In genomic region chr11:88145214-88146006, GRCm38 (mm10) we compare ENCODE assay signal across 8 mouse cellular contexts. TPM values are rescaled to one million over a fixed set of nuclear protein-coding genes. Genes with fewer than 3 reads are reported as not detected.
A peak's percentile ranks its signal among the peaks of the same experiment; 100 is the strongest.
DNase-seq lines count a peak whose midpoint lies in the region; ATAC-seq and TF ChIP-seq lines count a peak whose summit lies in the region.

No protein-coding gene starts in this region.

- H3K36me3 ChIP-seq in heart, embryonic 12.5 days: peaks cover 5% of the 10 kb centered on the region; the same call in 1 of the 2 replicates
- no peaks in the 10 kb centered on the region for H3K36me3 ChIP-seq in heart, embryonic 11.5 days (ENCODE audit: control insufficient read depth, insufficient read depth, low read length)
- no peaks in the 10 kb centered on the region for H3K36me3 ChIP-seq in CH12.LX (replicated peaks in 1 of 2; ENCODE audit: control insufficient read depth in 1 of 2, insufficient read depth in 1 of 2, low read length in 1 of 2)
- peaks cover 6% of the 10 kb centered on the region; the same call in 1 of the 2 replicates for H3K36me3 ChIP-seq in limb, embryonic 12.5 days

- intact Hi-C loops in left cerebral cortex, postnatal 25 days (cut with DNase I): loop anchor here (5.0 kb wide), 1 partner anchor 48 kb away; the partner anchor contains the start of gene Cuedc1

- TF ChIP-seq EP300 in CH12.LX (IDR thresholded peaks at IDR 0.05; ENCODE audit: low read length): no peak

- 0 out of 2 replicates have a peak overlapping the region, but pooled peaks have one; percentile 10 for H3K27ac ChIP-seq in heart, embryonic 12.5 days (ENCODE audit: poor library complexity, severe bottlenecking)
- no peak overlapping the region for H3K27ac ChIP-seq in heart, embryonic 11.5 days (ENCODE audit: low read depth, low read length)
- no peak overlapping the region for H3K27ac ChIP-seq in CH12.LX (ENCODE audit: insufficient read depth, low read depth)
- peak overlapping the region; percentile 50 for H3K27ac ChIP-seq in limb, embryonic 12.5 days

- TF ChIP-seq POLR2A in CH12.LX (IDR thresholded peaks at IDR 0.05; ENCODE audit: low read depth, low read length): no peak

- no peaks in the 10 kb centered on the region for H3K79me2 ChIP-seq in CH12.LX (replicated peaks; ENCODE audit: control insufficient read depth, extremely low read depth, insufficient read depth, poor library complexity, severe bottlenecking)

- H3K4me1 ChIP-seq in heart, embryonic 12.5 days (replicated peaks): peaks cover 60% of the 10 kb centered on the region
- H3K4me1 ChIP-seq in heart, embryonic 11.5 days (ENCODE audit: control insufficient read depth, insufficient read depth, low read length): peaks cover 51% of the 10 kb centered on the region
- peaks cover 21 to 54% of the 10 kb centered on the region in 2 experiments for H3K4me1 ChIP-seq in CH12.LX (ENCODE audit: control insufficient read depth in 1 of 2, insufficient read depth in 2 of 2)
- peaks cover 52% of the 10 kb centered on the region for H3K4me1 ChIP-seq in limb, embryonic 12.5 days (replicated peaks)

- H3K9ac ChIP-seq in heart, embryonic 12.5 days: no peak overlapping the region
- no peak overlapping the region for H3K9ac ChIP-seq in heart, embryonic 11.5 days (ENCODE audit: low read depth, low read length)
- H3K9ac ChIP-seq in CH12.LX (ENCODE audit: insufficient read depth, low read depth): no peak overlapping the region
- no peak overlapping the region for H3K9ac ChIP-seq in limb, embryonic 12.5 days (replicated peaks)

- no peak overlapping the region for H3K4me3 ChIP-seq in heart, embryonic 12.5 days
- H3K4me3 ChIP-seq in heart, embryonic 11.5 days (ENCODE audit: low read depth, low read length): no peak overlapping the region
- no peak overlapping the region for H3K4me3 ChIP-seq in CH12.LX (replicated peaks in 1 of 3; ENCODE audit: low read depth in 2 of 3, low read length in 2 of 3, poor library complexity in 1 of 3)
- no peak overlapping the region for H3K4me3 ChIP-seq in limb, embryonic 12.5 days (replicated peaks)

- no peak for TF ChIP-seq CTCF in CH12.LX (conservative IDR thresholded peaks at IDR 0.05 in 1 of 2, IDR thresholded peaks at IDR 0.05 in 1 of 2; ENCODE audit: low read depth in 2 of 2, low read length in 2 of 2)

- no peaks in the 10 kb centered on the region for H3K27me3 ChIP-seq in heart, embryonic 12.5 days (replicated peaks)
- no peaks in the 10 kb centered on the region for H3K27me3 ChIP-seq in heart, embryonic 11.5 days (ENCODE audit: control insufficient read depth, insufficient read depth, low read length)
- peaks cover 7% of the 10 kb centered on the region for H3K27me3 ChIP-seq in CH12.LX (replicated peaks)
- no peaks in the 10 kb centered on the region for H3K27me3 ChIP-seq in limb, embryonic 12.5 days

- dilution Hi-C loops in CH12.LX (cut with MboI; ENCODE audit: extremely low pct_ligation_motif_present, extremely low pct_unique_long_range_greater_than_20kb, low sequenced_read_pairs): no loop called here

- in situ Hi-C loops in CH12.LX (cut with MboI; ENCODE audit: low pct_ligation_motif_present, low pct_unique_long_range_greater_than_20kb, low sequenced_read_pairs): no loop called here

- WGBS in heart, embryonic 12.5 days: 46% methylated on average over 13 of the region's 13 CpGs
- WGBS in heart, embryonic 11.5 days (ENCODE audit: insufficient replicate concordance): 50% methylated on average over 13 of the region's 13 CpGs
- 86% methylated on average over 13 of the region's 13 CpGs for WGBS in limb, embryonic 12.5 days

- DNase-seq in CH12.LX (ENCODE audit: extremely low read depth): no peak
- peak; percentile 75 to 81 for DNase-seq in natural killer cell, adult 2 months (ENCODE audit: low spot score in 2 of 2)
- no peak for DNase-seq in retina, postnatal 1 day
- DNase-seq in adrenal gland, adult 2 months: no peak
- DNase-seq in left cerebral cortex, postnatal 25 days (ENCODE audit: low spot score in 2 of 2): no peak

- no peak overlapping the region for H3K4me2 ChIP-seq in heart, embryonic 12.5 days
- H3K4me2 ChIP-seq in heart, embryonic 11.5 days: no peak overlapping the region
- H3K4me2 ChIP-seq in CH12.LX (ENCODE audit: insufficient read depth, low read depth, poor library complexity, severe bottlenecking): no peak overlapping the region
- no peak overlapping the region for H3K4me2 ChIP-seq in limb, embryonic 12.5 days

- TF ChIP-seq RAD21 in CH12.LX (IDR thresholded peaks at IDR 0.05; ENCODE audit: low read depth, low read length): no peak

- 0 out of 2 replicates have a peak, but pooled peaks cover 4% of the 10 kb centered on the region for H3K9me3 ChIP-seq in heart, embryonic 12.5 days (replicated peaks)
- H3K9me3 ChIP-seq in heart, embryonic 11.5 days (replicated peaks; ENCODE audit: control insufficient read depth, low read length): no peaks in the 10 kb centered on the region
- no peaks in the 10 kb centered on the region for H3K9me3 ChIP-seq in CH12.LX (replicated peaks; ENCODE audit: low read length)
- peaks cover 4% of the 10 kb centered on the region; the same call in 1 of the 2 replicates for H3K9me3 ChIP-seq in limb, embryonic 12.5 days

- ATAC-seq in heart, embryonic 12.5 days (ENCODE audit: insufficient number of reproducible peaks, low FRiP score): 0 out of 2 replicates have a peak, but pooled peaks have one; percentile 30
- ATAC-seq in heart, embryonic 11.5 days (replicated peaks; ENCODE audit: insufficient number of reproducible peaks, low FRiP score, low TSS enrichment): no peak; the same call in 1 of the 2 replicates
- ATAC-seq in limb, embryonic 12.5 days (ENCODE audit: insufficient number of reproducible peaks, insufficient read depth, low FRiP score, low TSS enrichment, low read depth): no peak

TF ChIP-seq in CH12.LX, 34 proteins besides CTCF, POLR2A, EP300 and RAD21:
- peak; percentile 47; the same call in 1 of the 2 replicates for TF ChIP-seq MAX (IDR thresholded peaks at IDR 0.05; ENCODE audit: low read length)
- TF ChIP-seq ETS1 (conservative IDR thresholded peaks at IDR 0.05; ENCODE audit: low read depth, low read length): 0 out of 2 replicates have a peak, but pooled peaks have one; percentile 14
- no peak for TF ChIP-seq ZC3H11A (IDR thresholded peaks at IDR 0.05; ENCODE audit: low read depth, low read length)
- TF ChIP-seq CHD2 (IDR thresholded peaks at IDR 0.05; ENCODE audit: low read length): no peak
- no peak for TF ChIP-seq RCOR1 (conservative IDR thresholded peaks at IDR 0.05; ENCODE audit: low read depth, low read length)
- no peak for TF ChIP-seq ZNF384 (IDR thresholded peaks at IDR 0.05; ENCODE audit: low read depth, low read length)
- no peak for TF ChIP-seq ELF1 (IDR thresholded peaks at IDR 0.05; ENCODE audit: low read depth, low read length)
- TF ChIP-seq USF1 (IDR thresholded peaks at IDR 0.05; ENCODE audit: low read depth, low read length): no peak
- TF ChIP-seq USF2 (conservative IDR thresholded peaks at IDR 0.05; ENCODE audit: low read depth, low read length): no peak
- no peak for TF ChIP-seq TCF12 (IDR thresholded peaks at IDR 0.05; ENCODE audit: low read depth, low read length)
- TF ChIP-seq KAT2A (IDR thresholded peaks at IDR 0.05; ENCODE audit: insufficient replicate concordance, low read length): no peak
- no peak for TF ChIP-seq TBP (conservative IDR thresholded peaks at IDR 0.05; ENCODE audit: low read depth, low read length)
- no peak for TF ChIP-seq CHD1 (IDR thresholded peaks at IDR 0.05; ENCODE audit: low read depth, low read length)
- peak; percentile 92 for TF ChIP-seq BHLHE40 (IDR thresholded peaks at IDR 0.05; ENCODE audit: low read depth, low read length)

RNA-seq across cellular contexts. Expression of gene Cuedc1, which starts 47.6 kb away (rescaled TPM):
- 20.7 and 22.9 TPM in 2 replicates for polyA plus RNA-seq in heart, embryonic 12.5 days (2016; fragmentation: Nextera tagmentation; extraction: Ambion mirVana)
- polyA plus RNA-seq in heart, embryonic 11.5 days (2014; fragmentation: Nextera tagmentation; extraction: Ambion mirVana): 11.6 and 11.7 TPM in 2 replicates
- total RNA-seq in CH12.LX (2012; rRNA removed) (0.34 and 0.47 TPM in 2 replicates), CH12.LX (2014; rRNA removed) (0.18 and 0.20 TPM in 2 replicates)
- polyA plus RNA-seq in CH12.LX (2012; ENCODE audit: insufficient read length, low read depth): 0.51 and 0.76 TPM in 2 replicates
- polyA plus RNA-seq in limb, embryonic 12.5 days (2016; fragmentation: Nextera tagmentation; extraction: Ambion mirVana): 32.1 and 37.3 TPM in 2 replicates
- 10 to 100 TPM; 49.3 to 61.7 TPM for total RNA-seq in adrenal gland, adult 2 months (2021)
- 76.9 and 91.3 TPM in 2 replicates for polyA plus RNA-seq in adrenal gland, adult 2 months (2012; rRNA removed)
- total RNA-seq in left cerebral cortex, postnatal 25 days (2021): 10 to 100 TPM; 28.7 to 29.5 TPM

RNA-seq across cellular contexts. Expression of gene Mrps23, which starts 58.8 kb away (rescaled TPM):
- polyA plus RNA-seq in heart, embryonic 12.5 days (2016; fragmentation: Nextera tagmentation; extraction: Ambion mirVana): 79.2 and 81.4 TPM in 2 replicates
- polyA plus RNA-seq in heart, embryonic 11.5 days (2014; fragmentation: Nextera tagmentation; extraction: Ambion mirVana): 87.3 and 88.4 TPM in 2 replicates
- total RNA-seq in CH12.LX (2012; rRNA removed): 216 and 227 TPM in 2 replicates
- total RNA-seq in CH12.LX (2014; rRNA removed): 185 and 213 TPM in 2 replicates
- 233 and 262 TPM in 2 replicates for polyA plus RNA-seq in CH12.LX (2012; ENCODE audit: insufficient read length, low read depth)
- 53.2 and 59.5 TPM in 2 replicates for polyA plus RNA-seq in limb, embryonic 12.5 days (2016; fragmentation: Nextera tagmentation; extraction: Ambion mirVana)
- total RNA-seq in adrenal gland, adult 2 months (2021): 100 to 1,000 TPM; 194 to 208 TPM
- 44.9 and 51.2 TPM in 2 replicates for polyA plus RNA-seq in adrenal gland, adult 2 months (2012; rRNA removed)
- total RNA-seq in left cerebral cortex, postnatal 25 days (2021): 10 to 100 TPM; 73.6 to 74.5 TPM

Comparison
In these comparisons a context has a peak if more than half of its experiments do, and no peak if none do; other contexts are left out.
1. H3K27ac ChIP-seq: peak in heart, embryonic 12.5 days (single experiment) and limb, embryonic 12.5 days (single experiment); none in heart, embryonic 11.5 days (single experiment) and CH12.LX (single experiment).
2. DNase-seq: peak in natural killer cell, adult 2 months (2 of 2); none in CH12.LX (single experiment), retina, postnatal 1 day (single experiment), adrenal gland, adult 2 months (single experiment) and left cerebral cortex, postnatal 25 days (0 of 2).